Mouse (Mus musculus): ENCODE data around the gene Ppp1ca.

- TF ChIP-seq CTCF (IDR thresholded peaks at IDR 0.05; ENCODE audit: low read depth) (no peak), EP300 (IDR thresholded peaks at IDR 0.05; ENCODE audit: low read depth) (no peak)
Measured at GRCm38 (mm10) chr19:4151898-4152297, 40.0 kb upstream of the Ppp1ca start.

Data from liver, postnatal 0 days (tissue).